Mouse (Mus musculus): Measurements from ENCODE around the gene Matk.

Matk gene

DNA sequence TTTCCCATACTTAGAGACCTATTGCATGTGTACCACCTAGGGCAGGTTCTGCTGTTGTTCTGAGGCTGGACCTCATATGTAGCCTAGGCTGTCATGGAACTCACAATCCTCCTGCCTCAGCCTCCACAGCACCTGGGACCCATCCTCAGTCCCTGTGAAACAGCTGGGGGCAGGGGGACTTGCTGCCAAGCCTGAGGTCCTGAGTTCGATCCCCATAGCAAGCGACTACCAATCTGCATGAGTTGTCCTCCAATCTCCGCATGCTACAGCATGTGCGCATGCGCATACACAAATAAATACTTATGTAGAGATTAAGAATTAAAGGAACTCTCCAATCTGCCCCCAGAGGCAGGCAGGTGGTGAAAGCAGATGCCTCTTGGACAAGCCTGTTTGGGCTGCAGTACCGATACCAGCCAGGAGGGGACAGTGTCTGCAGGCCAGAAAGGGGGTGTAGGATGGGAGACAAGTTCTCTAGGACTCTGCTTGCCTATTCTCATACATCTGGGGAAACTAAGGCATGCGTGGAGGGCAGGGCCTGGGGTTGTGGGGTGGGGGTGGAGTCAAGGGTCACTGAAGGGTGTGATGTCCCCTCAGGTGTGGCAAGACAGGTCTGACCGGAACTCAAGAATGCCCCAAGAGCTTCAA, 34.9 kb downstream of the Matk start:
- peak; percentile 74 to 76 for DNase-seq

DNA sequence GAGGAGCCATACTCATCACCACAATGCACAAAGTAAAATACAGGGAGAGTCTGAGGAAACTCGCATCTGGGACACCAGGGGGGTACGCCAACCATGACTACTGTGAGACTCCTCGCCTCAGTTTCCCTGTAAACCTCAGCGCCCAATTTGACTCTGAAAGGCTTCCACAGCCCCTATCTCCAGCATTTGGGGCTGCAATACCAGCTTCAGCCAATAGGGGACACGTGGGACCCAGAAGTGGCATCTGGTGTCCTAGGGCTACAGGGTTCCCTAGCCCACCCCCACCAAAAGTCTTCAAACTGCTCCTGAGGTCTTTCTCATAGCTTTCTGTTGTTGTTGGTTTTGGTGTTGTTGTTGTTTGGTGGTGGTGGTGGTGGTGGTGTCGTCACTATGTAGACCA, 35.9 kb downstream of the Matk start:
- peak; percentile 56 to 58 for DNase-seq

DNA sequence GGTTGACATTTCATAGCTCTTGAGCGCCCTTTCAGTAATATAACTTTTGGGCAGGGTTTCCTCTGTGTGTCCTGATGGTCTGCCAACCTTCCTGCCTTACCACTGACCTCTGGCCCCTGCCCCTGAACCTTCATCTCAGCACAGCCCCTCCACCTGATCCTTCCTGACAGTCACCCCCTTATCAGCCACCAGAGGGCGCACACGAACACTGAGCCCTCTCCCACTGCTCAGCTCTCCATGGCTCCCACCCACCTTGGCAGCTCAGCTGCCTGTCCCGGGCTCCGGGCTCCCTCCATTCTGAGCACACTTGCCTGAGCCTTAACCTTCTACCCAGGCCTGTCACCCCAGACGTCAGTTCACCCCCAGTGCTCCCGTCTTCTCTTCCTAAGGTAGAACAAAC, 36.5 kb downstream of the Matk start:
- peak; percentile 68 to 74 for DNase-seq

DNA sequence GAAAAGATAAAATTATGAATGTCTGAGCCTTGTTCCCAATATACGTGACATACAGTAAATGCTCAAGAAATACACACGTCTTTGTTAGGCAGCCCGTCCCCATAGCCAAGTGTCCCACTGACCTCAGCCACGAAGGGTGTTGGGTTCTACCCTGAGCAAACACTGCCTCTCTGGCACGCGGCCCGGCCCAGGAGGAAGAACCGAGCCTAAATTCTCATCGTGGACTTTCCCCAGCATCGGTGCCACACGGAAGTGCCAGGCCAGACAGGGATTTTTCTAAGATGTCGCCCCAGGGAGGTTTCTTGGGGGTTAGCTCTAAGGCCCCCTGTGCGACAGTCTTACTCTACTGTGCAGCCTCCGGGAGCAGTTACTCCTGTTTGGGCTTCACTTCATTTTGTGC, 37.1 kb downstream of the Matk start:
- DNase-seq = no peak

- peak; percentile 68 to 77 for DNase-seq
These were observed 38.1 kb downstream of the Matk start for GRCm38 (mm10) chr10:81290698-81291460.

- DNase-seq = no peak
These were observed 38.9 kb downstream of the Matk start, which contains the start of gene Tjp3 for GRCm38 (mm10) chr10:81291511-81292104. Tjp3 (minus strand) TSS chr10:81291581.

- peak; percentile 99 to 100 for DNase-seq
These were observed 40.0 kb downstream of the Matk start, which contains the start of gene Pip5k1c for GRCm38 (mm10) chr10:81292554-81293333. Pip5k1c (plus strand) TSS chr10:81292963.

- no peak for DNase-seq
These were observed 40.7 kb downstream of the Matk start for GRCm38 (mm10) chr10:81293334-81294030.

GRCm38 (mm10) chr10:81294442-81294841, 41.7 kb downstream of the Matk start:
- no peak for DNase-seq

DNA sequence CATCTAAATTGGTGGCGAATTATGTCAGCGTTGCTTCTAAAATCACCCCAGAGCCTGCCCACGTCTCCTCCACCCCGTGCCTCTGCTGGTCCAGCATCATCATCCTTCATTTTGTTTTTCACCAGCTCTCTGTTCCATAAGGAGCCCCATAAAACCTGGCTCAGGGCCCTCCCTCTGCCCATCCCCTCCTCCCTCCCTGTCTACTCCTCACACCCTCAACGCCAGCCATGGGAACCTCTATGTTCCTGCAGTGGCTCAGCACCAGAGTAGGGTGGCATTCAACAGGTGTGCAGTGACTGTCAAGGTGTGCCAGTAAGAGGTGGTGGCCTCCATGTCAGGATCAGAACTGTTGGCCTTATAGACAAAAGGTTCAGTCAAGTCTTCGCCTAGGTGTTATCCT, 42.5 kb downstream of the Matk start:
- DNase-seq = no peak

GRCm38 (mm10) chr10:81297246-81297645, 44.5 kb downstream of the Matk start:
- peak; percentile 68 to 80 for DNase-seq

DNA sequence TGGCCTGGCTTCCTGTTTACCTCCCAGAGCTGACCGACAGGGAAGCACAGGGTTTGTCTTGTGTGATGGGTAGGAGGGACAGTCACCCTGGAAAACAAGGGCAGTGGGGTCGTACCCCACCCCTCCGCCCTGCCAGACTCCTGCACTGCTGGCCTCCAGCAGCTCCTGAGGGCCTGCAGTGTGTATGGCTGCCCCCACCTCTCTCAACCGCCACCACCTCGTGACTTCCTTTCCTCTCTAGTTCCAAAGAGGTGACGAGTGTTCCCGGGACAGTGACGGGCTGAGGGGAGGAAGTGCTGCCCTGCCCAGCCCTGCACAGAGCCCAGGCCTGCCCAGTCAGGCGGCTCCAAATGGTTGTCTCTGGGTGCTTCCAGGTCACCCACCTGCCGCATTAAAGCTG, 45.1 kb downstream of the Matk start:
- peak; percentile 78 to 85 for DNase-seq

DNA sequence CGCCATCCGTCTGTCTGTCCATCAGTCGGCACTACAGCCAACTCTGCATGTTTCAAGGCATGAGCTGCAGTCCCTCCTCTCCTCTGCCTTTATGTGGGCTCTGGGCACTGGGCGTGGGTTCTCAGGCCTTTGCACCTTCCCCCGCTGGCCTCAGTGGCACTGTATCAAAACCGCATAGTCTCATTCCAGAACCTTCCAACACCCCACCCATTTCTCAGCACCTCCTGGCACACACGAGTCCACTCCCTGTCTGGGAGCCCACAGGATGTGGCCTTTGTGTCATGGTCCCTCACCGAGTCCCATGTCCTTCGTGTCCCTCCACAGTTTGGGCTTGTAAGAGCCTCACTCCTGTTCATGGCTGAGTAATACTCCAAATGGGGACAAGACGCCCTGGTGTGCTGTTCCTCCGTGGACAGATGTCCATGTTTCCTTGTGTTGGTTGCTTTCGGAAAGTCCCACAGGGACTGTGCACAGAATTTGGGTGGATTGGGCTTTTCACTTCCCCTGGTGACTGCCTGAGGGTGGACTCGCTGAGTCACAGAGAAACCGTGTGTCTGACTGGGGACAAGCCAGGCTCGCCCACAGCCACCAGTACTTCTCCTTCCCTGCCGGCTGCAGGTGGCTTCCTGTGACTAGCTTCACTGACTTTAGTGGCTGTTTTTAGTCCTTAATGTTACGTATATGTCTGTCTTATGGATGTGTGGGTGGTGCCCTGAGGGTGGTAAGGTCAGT, 45.8 kb downstream of the Matk start:
- peak; percentile 57 to 75 for DNase-seq

- peak in 1 of 2 experiments; percentile 20 for DNase-seq
These were observed 47.0 kb downstream of the Matk start for GRCm38 (mm10) chr10:81299585-81300351.

DNA sequence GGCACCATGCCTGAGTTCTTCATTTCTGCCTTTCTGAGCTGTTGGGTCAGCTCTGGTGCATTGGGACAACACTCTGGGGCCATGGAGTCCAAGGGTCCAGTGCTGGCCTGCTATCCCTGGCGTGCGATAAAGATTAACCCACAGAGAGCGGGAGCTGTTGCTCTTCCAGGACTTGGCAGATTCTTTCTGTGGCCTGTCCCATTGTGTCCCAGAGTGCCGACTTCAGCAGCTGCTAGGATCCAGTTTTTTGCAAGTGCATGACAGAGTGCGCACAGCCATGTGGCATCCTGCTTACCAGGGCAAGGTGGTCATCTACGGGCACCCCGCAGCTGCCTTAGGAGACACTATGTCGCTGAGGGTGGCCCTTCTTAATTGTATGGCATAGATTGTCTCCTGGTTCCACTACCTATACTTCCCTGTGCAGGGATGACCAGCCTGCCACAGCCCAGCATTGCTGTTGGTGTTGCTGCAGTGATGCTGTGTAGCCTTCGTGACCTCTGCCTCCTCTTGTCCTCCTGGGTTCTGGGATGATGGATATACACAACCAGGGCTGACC, 47.7 kb downstream of the Matk start:
- DNase-seq = no peak

GRCm38 (mm10) chr10:81301321-81301720, 48.6 kb downstream of the Matk start:
- no peak for DNase-seq

DNA sequence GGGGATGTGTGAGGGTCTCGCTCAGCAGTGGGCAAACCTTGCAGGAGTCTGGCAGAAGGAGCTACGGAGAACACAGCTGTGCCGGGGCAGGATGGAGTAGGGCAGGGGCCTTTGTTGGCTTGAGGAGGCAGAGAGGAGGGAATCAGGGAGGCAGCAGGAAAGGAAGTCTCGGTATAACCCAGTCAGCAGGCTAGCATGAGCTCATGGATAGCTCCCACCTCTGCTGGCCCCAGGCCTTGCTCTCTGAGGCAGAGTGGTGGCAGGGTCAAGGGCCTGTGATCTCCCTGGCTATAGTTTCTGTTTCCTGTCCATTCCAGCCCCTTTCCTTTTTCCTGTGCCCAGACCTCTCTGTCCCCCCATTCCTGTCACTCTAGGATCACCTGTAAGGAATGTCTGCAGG, 49.6 kb downstream of the Matk start:
- no peak for DNase-seq

- DNase-seq = peak in 1 of 2 experiments; percentile 56
These were observed 50.1 kb downstream of the Matk start for GRCm38 (mm10) chr10:81302781-81303218.

DNA sequence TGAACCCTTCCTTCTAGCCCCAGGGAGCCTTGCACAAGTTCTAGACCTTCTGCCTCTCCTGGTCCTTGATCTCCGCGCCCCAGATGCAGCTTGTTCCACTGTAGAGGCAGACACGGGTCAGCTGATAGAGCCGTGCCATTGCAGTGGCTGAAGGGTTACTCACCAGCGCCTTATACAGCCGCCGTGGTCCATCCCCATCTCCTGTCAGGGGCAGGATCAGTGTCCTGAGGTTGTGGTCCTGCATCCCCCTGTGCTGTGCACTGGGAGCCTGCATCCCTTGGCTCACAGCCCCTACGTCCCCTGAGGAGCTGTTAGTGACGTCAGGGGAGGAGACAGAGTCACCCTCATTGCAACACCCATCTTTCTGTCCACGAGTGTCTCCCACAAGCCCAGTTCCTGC, 50.5 kb downstream of the Matk start:
- no peak for DNase-seq

DNA sequence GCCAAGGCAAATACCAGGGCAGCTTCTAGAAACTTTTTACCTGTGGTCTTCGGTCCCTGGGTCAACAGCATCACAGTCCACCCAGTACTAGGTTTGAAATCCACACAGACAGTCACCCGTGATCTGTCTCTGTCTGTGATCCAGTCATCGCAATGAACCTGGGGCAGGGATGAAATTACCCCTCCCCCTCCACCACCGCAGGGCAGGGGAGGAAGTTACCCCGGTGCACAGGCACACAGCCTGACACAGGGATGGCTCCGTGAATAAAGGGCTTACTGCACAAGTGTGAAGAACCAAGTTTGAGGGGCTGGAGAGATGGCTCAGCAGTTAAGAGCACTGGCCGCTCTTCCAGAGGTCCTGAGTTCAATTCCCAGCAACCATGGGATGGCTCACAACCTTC, 51.0 kb downstream of the Matk start:
- peak; percentile 65 to 75 for DNase-seq

Data from thymus, postnatal 36 days (tissue).